Mouse (Mus musculus): ENCODE measurements at regions not wholly inside any gene's neighbourhood (a gene's known extent, or its start where the extent isn't known, plus 50 kb on each side); places are given as distances from the start of the nearest gene placed in this dataset.

GRCm38 (mm10) chr9:67165486-67165885 is 116.3 kb upstream of the Tpm1 start:
- DNase-seq (ENCODE audit: low spot score in 2 of 2) = no peak

- DNase-seq (ENCODE audit: low spot score in 2 of 2) = no peak
Measured at GRCm38 (mm10) chr9:67163746-67164145, 114.5 kb upstream of the Tpm1 start.

GRCm38 (mm10) chr9:67160785-67161455 is 111.7 kb upstream of the Tpm1 start:
- DNase-seq (ENCODE audit: low spot score in 2 of 2) = no peak

- no peak for DNase-seq (ENCODE audit: low spot score in 2 of 2)
Measured at GRCm38 (mm10) chr9:67160350-67160749, 111.1 kb upstream of the Tpm1 start.

- peak in 1 of 2 experiments; percentile 40 for DNase-seq (ENCODE audit: low spot score in 2 of 2)
Measured at GRCm38 (mm10) chr9:67156590-67157259, 107.5 kb upstream of the Tpm1 start.

- no peak for DNase-seq (ENCODE audit: low spot score in 2 of 2)
Measured at GRCm38 (mm10) chr9:67154062-67154461, 104.9 kb upstream of the Tpm1 start.

- DNase-seq (ENCODE audit: low spot score in 2 of 2) = no peak
Measured at GRCm38 (mm10) chr9:67153333-67153732, 104.1 kb upstream of the Tpm1 start.

- DNase-seq (ENCODE audit: low spot score in 2 of 2) = no peak
Measured at GRCm38 (mm10) chr9:67147656-67148055, 98.5 kb upstream of the Tpm1 start.

- DNase-seq (ENCODE audit: low spot score in 2 of 2) = no peak
Measured at GRCm38 (mm10) chr9:67145392-67145791, 96.2 kb upstream of the Tpm1 start.

GRCm38 (mm10) chr9:67144511-67144910 is 95.3 kb upstream of the Tpm1 start:
- DNase-seq (ENCODE audit: low spot score in 2 of 2) = no peak

- DNase-seq (ENCODE audit: low spot score in 2 of 2) = no peak
Measured at GRCm38 (mm10) chr9:67140319-67140887, 91.2 kb upstream of the Tpm1 start.

- no peak for DNase-seq (ENCODE audit: low spot score in 2 of 2)
Measured at GRCm38 (mm10) chr9:67137681-67138080, 88.5 kb upstream of the Tpm1 start.

- no peak for DNase-seq (ENCODE audit: low spot score in 2 of 2)
Measured at GRCm38 (mm10) chr9:67137141-67137540, 87.9 kb upstream of the Tpm1 start.

- DNase-seq (ENCODE audit: low spot score in 2 of 2) = no peak
Measured at GRCm38 (mm10) chr9:67136166-67136565, 87.0 kb upstream of the Tpm1 start.

GRCm38 (mm10) chr9:67134378-67134777 is 85.2 kb upstream of the Tpm1 start:
- no peak for DNase-seq (ENCODE audit: low spot score in 2 of 2)

- no peak for DNase-seq (ENCODE audit: low spot score in 2 of 2)
Measured at GRCm38 (mm10) chr9:67132370-67132769, 83.2 kb upstream of the Tpm1 start.

GRCm38 (mm10) chr9:67130730-67131440 is 81.7 kb upstream of the Tpm1 start:
- DNase-seq (ENCODE audit: low spot score in 2 of 2) = peak in 1 of 2 experiments; percentile 45

GRCm38 (mm10) chr9:67129891-67130290 is 80.7 kb upstream of the Tpm1 start:
- DNase-seq (ENCODE audit: low spot score in 2 of 2) = no peak

GRCm38 (mm10) chr9:67129095-67129494 is 79.9 kb upstream of the Tpm1 start:
- no peak for DNase-seq (ENCODE audit: low spot score in 2 of 2)

- DNase-seq (ENCODE audit: low spot score in 2 of 2) = no peak
Measured at GRCm38 (mm10) chr9:67121691-67122090, 72.5 kb upstream of the Tpm1 start.

- DNase-seq (ENCODE audit: low spot score in 2 of 2) = no peak
Measured at GRCm38 (mm10) chr9:67118880-67119644, 69.9 kb upstream of the Tpm1 start.

- no peak for DNase-seq (ENCODE audit: low spot score in 2 of 2)
Measured at GRCm38 (mm10) chr9:67118429-67118828, 69.2 kb upstream of the Tpm1 start.

Measured in urinary bladder, postnatal 4 days (tissue).